Mouse (Mus musculus): ENCODE measurements around the gene Ust.

- TF ChIP-seq CTCF (IDR thresholded peaks at IDR 0.05) = no peak
- TF ChIP-seq POLR2A (IDR thresholded peaks at IDR 0.05; ENCODE audit: insufficient read depth, low read depth, low read length) = no peak
Observed at GRCm38 (mm10) chr10:8525354-8525753, 6.7 kb upstream of the Ust start.

Measured in heart, adult 2 months (tissue).